Mouse (Mus musculus): ENCODE results near the gene Zcchc24.

Gene Zcchc24

DNA sequence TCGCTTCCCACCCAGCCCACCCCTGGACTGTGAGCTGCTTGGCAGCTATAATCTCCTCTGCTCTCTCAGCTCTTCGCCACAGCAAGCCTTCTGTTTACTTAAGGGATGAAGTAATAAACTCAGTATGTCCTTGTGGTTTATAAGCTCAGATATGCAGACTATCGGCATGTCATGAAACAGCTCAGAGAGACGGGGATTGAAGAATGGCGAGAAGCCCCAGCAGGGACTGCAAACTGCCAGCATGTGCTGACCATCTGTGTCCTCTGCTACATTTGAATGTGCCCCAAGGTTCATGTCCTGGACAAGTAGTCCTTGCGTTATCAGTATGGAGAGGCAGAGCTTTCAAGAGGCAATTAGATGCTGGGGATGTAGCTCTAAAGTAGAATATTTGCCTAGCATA, 7.5 kb upstream of the Zcchc24 start:
- no peak for DNase-seq (ENCODE audit: low read depth)

DNA sequence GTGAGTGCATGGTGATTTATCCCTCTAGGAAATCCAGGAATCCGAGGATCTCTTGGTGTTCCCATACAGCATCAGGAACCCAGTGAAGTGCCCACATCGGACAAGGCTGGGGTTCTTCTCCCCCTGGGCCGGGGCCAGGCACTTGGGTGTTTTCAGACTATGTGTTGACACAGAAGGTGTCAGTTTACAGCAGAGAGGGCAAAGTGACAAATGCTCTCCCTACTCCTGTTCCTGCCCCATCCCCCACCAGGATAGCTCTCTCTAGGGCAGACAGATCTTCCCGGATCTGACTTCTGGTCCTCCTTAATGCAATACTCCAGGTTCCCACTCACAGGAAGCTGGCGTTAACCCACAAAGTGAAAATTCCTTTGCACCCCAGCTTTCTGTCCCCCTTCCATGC, 5.3 kb upstream of the Zcchc24 start:
- no peak for DNase-seq (ENCODE audit: low read depth)

DNA sequence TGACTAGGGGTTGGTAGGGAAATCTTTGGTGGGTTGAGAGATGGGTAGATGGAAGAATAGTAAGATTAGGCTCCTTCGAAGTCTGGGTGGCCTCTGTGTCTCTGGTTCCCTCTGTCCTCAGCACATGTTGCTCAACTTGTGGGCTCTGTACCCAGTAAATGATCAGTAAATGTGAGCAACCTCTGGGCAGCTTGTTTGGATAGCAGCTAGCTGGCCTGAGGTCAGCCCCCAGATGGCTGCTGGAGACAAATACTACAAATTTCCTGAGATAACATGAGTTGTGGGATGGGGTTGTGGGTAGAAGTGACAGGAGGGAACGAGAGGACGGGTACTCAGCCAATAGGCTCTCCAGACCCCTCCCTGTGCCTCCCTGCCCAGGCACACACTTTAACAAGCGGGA, 4.2 kb upstream of the Zcchc24 start:
- DNase-seq (ENCODE audit: low read depth), result no peak

DNA sequence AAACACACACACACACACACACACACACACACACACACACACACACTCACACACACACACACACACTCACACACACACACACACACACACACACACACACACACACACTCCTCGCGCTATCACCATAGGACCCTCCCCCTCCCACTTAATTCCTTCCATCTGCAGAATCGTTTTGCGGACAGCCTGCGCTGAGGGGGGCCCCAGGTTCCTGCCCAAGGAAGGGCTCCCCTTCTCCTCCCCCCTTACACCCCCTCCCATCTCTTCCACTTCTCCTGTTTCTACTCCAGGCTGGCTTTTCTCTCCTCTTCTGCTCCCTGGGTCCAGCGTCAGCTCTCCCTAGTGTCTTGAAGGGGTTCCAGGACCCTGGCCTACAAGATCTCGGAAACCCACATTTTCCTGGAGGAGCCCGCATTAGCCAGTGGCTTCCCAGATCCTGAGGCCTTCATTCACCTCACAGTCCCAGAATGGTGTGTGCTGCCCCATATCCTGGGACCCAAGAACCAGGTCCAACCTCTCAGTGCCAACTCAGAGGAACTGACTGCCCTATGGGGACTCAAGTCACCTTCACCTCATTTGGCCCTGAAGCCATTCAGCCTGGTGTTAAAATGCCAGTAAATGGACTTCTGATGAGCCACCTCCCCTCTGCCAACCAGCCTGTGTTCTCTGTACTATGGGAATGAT, 927 bp upstream of the Zcchc24 start:
- peak; percentile 17 for DNase-seq (ENCODE audit: low read depth)

DNA sequence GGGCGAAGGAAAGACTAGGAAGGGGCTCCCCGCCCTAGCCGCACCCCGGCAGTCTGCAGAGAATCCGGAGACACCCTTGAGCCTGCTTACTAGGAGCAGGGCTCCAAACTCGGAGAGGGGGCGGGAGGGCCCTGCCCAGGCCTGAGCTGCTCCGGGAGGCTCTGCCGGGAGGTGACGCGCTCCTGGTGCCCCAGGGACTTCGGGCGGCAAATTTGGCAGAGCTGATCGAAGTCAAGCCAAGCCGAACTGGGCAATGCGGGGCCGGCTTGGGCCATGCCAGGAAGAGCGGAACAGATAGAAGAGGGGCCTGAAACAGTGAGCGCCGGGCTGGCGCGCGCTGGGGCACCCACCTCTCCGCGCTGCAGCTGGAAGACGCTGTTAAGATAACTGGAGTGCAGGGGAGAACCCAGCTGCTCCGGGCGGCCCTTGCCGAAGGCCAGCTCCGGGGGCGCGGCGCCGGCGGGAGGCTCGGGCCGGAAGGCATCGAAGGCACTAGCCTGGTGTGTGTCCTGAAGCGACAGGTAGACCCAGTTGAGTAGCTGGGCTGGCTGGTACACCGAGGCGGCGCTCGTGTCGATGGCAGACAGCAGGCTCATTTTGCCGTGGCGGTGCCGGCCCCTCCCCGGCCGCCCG, 462 bp downstream of the Zcchc24 start:
- no peak for DNase-seq (ENCODE audit: low read depth)

DNA sequence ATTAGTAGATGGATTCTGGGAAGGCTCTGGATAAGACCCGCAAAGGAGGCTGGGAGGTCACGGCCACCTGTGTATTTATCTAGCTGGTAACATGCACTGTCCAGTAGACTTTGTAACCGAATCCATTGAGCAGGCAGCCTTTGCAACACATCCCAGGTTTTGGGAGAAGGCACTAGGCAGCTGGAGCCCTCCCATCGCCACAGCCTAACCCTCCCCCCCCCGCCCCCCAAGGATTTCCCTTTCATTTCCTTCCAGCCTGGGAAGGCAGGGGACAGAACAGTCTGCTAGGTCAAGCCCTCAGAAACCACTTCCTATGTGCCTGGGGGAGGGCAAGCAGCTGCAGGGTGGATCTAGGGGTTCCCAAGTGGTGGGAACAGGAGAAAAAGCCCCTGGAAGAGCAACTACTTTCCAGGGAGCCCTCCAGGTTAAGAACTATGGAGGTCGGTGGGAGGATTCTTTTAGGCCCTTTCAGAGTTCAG, 1.1 kb downstream of the Zcchc24 start:
- DNase-seq (ENCODE audit: low read depth), result no peak

DNA sequence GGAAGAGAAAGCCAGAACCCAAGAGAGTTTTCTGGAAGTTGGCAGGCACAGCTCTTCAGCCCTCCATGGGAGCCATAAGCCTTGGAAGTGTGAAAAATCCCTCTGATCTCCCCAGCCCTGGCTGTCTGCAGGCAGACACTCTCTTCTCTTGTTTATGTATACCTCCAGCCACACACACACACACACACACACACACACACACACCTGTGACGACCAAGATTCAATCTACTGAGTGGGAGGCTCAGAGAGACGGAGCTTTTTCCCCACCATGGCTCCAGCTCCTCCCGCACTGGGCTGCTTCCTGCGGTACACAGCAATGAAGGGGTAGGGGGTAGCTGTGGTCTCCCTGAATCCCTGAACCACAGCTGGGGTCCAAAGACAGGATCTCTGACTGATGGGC, 2.4 kb downstream of the Zcchc24 start:
- no peak for DNase-seq (ENCODE audit: low read depth)

DNA sequence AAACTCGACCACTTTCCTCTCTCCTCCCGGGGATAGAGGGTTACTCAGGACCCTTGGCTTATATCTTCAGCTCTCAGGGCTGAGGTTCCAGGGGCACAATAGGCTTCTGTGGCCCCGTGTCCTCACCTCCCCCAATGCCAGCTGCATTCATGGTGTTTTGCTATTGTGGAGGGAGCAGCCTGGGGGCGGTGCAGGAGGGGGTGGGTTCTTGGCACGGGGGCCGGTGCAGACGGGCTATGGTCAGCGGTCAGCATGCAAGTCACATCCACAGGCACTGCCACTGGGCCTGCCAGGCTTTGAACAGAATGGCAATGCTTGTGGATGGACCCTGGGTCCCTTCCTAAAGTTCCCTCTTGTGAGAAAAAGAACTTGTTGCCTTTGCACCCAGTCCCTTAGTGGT, 2.9 kb downstream of the Zcchc24 start:
- no peak for DNase-seq (ENCODE audit: low read depth)

DNA sequence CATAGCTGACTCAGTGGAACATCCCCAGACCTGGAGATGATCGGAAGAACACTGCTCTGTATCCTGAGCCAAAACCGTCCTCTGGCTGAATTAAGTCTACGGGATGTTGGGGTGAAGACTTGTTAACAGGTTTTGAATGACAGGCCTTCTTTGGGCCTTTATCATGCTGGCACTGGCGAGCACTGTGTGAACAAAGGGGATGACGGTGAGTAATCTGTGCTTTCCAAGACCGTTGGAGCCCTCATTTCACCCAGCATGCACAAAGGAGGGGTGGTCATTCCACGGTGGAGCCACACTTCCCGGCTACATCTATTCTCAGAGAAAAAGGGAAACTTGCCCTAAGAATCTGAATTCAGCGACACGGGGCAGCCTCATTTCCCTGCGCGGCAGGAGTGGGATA, 3.7 kb downstream of the Zcchc24 start:
- DNase-seq (ENCODE audit: low read depth), result no peak

DNA sequence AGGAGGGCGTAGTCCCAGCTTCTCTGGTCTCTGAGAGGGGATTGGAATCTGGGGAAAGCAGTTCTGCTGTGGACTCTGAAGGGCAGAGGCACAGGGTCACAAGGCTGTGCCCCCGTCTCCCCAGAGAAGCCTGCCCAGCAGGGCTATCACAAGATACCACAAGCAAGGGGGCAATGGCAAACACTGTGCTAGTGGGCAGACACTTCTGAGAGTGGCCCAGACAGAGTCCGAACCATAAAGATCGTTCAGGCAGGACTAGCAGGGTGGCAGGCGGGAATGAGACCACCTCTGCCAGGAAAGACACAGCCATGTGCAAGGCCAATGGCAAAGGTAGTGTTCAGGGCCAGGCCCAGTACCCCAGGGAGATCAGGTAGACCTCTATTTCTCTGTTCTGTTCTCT, 7.7 kb downstream of the Zcchc24 start:
- no peak for DNase-seq (ENCODE audit: low read depth)

DNA sequence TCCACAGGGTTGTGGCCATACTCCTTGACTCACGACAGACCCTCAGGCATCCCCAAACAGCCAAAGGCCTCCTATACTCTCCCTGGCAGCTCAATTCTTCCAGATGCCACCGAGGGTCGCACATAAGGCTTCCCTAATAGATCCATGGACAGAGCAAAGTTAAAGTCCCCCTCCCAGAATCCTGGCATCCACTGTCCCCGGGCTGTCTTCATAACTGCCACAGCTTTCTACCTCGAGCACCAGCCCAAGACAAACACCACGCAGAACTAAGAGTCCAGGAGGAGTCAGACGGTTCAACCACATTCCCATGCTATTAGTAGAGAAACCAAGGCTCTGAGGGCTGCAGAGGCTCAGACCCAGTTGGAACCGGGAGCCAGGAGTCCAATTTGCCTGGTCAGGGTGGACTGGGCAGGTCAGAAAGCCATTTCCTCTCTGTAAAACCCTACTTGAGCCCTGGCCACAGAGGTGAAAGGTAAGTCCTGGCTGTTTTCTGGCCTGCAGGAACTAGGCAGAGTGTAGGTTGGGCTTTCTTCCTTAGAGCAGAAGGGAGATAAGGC, 8.8 kb downstream of the Zcchc24 start:
- DNase-seq (ENCODE audit: low read depth), result no peak

DNA sequence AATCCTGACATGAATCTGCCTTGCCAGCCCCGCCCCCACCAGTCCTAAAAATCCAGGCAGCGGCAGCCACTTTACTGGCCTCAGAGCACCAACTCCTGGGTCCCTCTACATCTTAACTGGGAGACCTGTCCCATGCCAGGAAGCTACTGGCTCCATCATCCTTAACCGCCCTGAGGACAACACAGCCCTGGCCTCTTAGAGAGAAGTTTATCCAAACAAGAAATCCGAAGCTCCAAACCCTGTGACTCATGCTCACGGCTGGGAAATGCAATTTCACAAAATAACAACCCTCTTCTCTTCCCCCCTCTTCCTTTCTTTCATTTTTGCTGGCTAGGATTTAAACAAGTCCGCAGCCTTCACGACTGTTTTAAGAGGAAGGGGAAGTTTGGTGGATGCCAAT, 9.3 kb downstream of the Zcchc24 start:
- DNase-seq (ENCODE audit: low read depth), result no peak

DNA sequence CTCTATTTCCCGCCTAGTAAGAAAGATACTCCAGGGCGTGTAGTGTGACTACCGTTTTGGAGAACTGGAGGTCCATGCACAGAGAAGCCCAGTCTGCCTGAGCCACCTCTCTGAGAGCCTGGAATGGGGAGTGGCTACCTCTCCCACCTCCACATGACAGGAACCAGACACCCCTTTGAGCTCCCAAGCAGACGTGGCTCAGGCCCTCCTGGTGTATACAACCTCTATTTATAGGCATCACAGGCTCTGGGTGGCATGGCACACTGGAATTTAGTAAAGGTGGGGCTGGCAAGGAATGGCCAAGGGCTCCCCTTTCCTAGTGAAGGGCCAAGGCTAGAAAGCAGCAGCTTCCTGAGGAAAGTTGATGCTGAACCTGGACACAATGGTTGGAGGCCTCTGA, 10.9 kb downstream of the Zcchc24 start:
- DNase-seq (ENCODE audit: low read depth), result no peak

DNA sequence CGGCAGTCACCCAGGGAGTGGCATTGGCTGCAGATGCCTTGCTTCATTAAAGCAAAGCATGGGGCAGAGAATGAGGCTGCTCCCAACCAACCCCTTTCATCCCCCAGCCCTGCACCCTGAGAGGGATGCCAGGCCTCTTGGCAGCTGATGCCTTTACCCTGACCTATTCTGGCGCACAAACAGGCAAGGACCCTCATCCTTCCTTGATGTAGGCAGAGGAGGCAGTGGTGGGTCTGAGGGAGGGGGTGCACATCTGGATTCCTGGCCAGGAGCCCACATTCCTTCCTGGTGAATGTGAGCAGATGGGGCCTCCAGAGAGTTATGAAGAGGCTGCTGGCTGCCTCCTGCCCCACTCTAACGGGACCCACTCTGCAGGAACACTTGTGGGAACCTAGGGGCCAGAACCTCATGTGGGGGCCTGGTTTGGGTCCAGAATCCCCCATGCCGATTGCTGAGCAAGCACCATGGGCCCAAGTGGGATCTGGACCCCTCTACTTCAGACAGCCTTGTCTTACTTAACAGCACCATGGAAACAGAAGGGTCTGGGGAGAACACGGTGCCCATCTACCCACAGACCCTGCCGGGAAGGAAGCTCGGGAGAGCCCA, 12.4 kb downstream of the Zcchc24 start:
- DNase-seq (ENCODE audit: low read depth), result no peak

DNA sequence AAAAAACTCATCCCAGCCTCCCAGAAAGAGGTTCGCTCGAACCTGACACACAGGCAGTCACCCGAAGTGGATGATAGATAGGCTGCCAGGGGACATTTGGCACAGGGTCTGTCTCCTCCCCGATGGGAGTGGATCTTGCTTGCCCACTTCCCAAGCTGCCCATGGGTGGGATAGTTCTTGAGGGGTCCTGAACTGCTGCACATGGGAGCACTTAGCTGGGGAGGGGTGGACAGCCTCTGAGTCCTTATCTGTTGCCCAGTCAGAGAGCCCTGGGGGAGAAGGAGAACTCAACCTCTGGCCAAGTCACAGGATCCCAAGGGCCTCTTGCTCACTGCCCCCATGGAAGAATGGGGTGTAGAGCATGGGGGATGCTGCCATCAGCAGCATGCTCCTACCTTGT, 13.3 kb downstream of the Zcchc24 start:
- DNase-seq (ENCODE audit: low read depth), result no peak

DNA sequence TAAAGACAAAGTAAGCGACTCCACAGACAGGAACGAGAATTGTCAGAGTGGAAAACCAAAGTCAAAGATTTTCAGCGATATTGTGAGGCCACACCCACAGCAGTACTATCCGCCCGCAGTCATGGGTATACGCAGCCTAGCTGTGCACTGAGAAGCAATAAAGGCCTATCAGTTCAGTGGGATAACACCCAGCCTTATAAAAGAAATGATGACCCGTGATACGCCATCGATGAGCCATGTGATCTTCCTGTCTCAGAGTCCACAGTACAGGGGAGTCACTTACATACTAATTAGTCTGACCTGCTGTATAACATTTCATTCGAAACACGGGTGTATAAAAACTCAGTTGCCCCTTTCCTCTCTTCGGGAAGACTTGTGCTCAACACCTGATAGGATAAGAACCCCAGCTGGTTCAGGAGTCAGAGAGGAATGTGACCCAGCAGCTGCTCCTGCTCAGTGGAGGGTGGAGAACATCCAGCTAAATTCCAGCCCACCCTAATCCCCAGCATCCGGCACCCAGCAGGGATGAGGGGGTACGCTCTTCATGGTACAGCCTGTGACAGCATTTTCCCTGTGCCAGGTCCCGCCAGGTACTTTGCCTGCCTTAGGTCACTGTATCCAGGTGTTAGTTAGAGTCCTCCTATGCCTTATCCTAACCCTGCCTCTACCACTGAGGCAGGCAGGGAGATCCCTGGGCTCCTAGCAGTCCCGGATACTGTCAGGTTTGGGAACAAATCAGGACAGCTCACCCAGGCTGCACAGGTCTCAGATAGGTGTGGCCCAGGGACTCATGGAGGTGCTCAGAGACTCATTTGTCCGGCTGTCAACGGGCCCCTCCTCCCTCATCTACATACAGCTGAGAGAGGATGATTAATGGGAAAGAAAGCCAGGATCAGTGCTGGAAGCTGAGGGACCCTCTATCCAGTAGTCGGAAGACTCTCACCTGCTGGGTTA, 14.0 kb downstream of the Zcchc24 start:
- peak; percentile 30 for DNase-seq (ENCODE audit: low read depth)

DNA sequence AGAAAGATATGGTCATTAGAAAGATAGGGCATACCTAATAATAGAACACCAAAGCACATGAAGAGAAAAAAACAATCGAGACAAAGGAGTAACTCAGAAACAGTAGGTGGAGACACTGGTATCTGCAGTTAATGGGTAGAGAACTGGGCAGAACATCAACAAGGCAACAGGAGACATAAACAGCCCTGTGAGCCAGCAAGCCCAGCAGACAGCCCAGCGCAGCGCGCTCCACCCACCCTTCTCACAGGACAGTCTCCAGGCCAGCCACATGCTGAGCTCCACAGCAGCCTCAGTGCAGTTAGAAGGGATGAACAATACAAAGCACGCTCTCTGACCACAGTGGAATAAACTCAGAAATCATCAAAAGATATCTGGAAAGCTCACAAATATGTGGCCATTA, 15.8 kb downstream of the Zcchc24 start:
- DNase-seq (ENCODE audit: low read depth), result no peak

DNA sequence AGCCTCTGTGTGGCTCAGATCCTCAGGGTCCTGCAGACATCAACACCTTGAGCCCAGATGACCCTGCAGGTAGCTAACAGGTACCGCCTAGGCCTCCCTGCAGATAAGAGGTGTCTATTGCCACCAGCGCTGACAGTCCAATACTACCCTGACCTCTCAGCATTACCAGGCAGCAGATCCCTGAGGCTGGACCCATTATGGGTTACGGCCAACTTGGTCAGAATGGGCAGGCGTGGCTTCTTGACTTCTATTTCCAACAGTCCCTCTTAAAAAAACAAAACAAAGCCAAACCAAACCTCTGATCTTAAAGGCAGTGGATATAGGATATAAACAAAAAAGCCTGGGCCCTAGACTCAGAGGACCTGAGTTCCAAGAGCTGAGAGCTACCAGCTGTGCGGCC, 17.8 kb downstream of the Zcchc24 start:
- DNase-seq (ENCODE audit: low read depth), result no peak

DNA sequence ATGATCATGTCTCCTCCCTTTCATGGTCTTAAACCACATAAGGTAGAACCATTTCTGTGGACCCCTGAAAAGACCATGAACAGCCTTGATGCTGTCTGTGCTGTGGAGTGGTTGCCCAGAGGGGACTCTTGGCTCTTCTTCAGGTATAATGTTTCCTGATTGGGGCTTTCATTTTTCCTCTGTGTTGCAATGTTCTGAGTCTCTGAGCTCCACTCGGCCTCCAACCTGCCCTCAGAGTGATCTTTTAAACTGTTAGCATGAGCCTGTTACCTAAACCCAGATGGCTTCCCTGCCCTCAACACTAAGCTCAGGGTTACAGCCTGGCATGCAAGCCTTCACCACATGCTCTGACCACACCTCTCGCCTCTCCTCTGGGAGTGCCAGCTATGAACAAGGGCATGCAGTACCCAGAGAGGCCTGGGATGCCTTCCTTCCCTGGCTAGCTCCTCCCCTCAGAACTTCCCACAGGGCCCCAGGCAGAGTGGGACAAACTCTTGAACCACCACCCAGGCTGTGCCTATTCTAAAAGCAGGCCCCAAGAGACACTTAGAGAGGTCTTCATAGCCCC, 18.3 kb downstream of the Zcchc24 start:
- DNase-seq (ENCODE audit: low read depth), result no peak

DNA sequence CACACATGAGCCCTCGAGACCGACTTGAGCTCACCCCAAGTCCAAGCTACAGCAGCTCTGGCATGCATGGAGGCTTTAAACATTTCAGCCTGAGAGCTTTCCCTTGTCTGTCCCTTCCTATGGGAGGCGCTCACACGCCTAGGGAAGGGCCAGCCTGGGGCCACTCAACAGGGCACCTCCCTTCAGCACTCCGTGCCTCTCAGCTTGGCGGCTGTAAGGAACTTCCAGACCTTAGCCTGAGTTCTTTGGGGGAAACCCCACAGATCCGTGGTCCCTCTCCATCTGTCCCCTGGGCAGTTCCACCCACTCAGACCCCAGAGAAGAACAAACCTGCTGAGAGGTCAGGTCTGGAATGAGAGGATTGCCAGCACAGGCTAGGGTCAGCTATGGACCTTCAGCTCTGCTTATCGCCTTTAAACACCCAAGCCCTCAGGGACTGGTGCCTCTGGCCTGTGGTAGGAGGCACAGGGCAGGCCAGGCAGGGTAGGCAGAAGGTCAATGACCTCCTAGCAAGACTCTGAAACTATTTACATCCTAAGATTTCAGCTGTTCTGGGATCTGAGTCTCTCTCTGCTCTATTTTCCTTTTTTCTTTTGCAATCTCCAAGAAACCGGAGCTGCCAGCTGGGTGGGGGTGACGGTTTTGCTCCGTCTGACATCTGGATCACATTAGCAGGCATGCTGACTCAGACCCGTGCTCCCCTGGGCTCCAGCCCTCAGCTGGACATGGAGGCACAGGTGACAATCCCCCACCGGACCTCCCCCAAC, 19.5 kb downstream of the Zcchc24 start:
- DNase-seq (ENCODE audit: low read depth), result no peak

Measured in induced T-regulatory cell, adult 2 months (primary cell).